Mouse (Mus musculus) lung, embryonic 15.5 days (tissue): ENCODE results near the gene Xbp1. TPM values are rescaled to one million over a fixed set of nuclear protein-coding genes. Genes with fewer than 3 reads are reported as not detected.
"Not testable (repeated sequence)": the region's sequence is repeated elsewhere in the genome, so short reads cannot be mapped to it uniquely, and the experiment has no call there.

Experiments
- ATAC-seq: fragments of 200-750 bp; cut with Nextera tagmentation; 2 replicates; pipeline ENCODE4 v1.8.0; 2017; ENCODE audit warnings: moderate number of reproducible peaks, borderline replicate concordance; ENCODE audit not compliant: low FRiP score, low TSS enrichment; ENCODE audit errors: extremely low read depth
- H3K27ac ChIP-seq: fragments of 300-500 bp; sonication (generic); 2 replicates; pipeline ENCODE4 v1.5.1; 2015; ENCODE audit warnings: moderate library complexity, mild to moderate bottlenecking, inconsistent platforms
- H3K27me3 ChIP-seq: fragments of 300-500 bp; sonication (generic); 2 replicates; pipeline ENCODE4 v1.6.1; 2015; ENCODE audit warnings: inconsistent platforms
- H3K36me3 ChIP-seq: fragments of 300-500 bp; sonication (generic); 2 replicates; pipeline ENCODE4 v1.6.1; 2015; ENCODE audit warnings: inconsistent platforms
- H3K4me1 ChIP-seq: fragments of 300-500 bp; sonication (generic); 2 replicates; pipeline ENCODE4 v1.6.1; 2015; ENCODE audit warnings: inconsistent platforms
- H3K4me2 ChIP-seq: fragments of 300-500 bp; sonication (generic); 2 replicates; pipeline ENCODE4 v1.6.1; 2015; ENCODE audit warnings: inconsistent platforms, mild to moderate bottlenecking, moderate library complexity
- H3K4me3 ChIP-seq: fragments of 300-500 bp; sonication (generic); 2 replicates; pipeline ENCODE4 v1.5.1; 2015; ENCODE audit warnings: mild to moderate bottlenecking, inconsistent platforms
- H3K9ac ChIP-seq: fragments of 300-500 bp; sonication (generic); 2 replicates; pipeline ENCODE4 v1.6.1; 2015; ENCODE audit warnings: inconsistent platforms
- H3K9me3 ChIP-seq: fragments of 300-500 bp; sonication (generic); 2 replicates; pipeline ENCODE4 v1.6.1; 2016; ENCODE audit warnings: inconsistent platforms
- WGBS: fragments of 180-500 bp; shearing (Covaris S2); methylation state at CpG from one replicate; pipeline ENCODE4 v1.1.7; 2015; 5-methylcytosine and 5-hydroxymethylcytosine counted together
- polyA plus RNA-seq: library from polyadenylated mRNA; unstranded; fragments of >200 nt; fragmentation: Nextera tagmentation; extraction: Ambion mirVana; gene quantifications from 2 replicates; pipeline ENCODE4 v1.2.1, GENCODE M21; 2015

Xbp1 gene
- polyA plus RNA-seq, 1 experiment from 2014 or later = 229 TPM

GRCm38 (mm10) chr11:5509215-5510098 lies 11.0 kb upstream of the Xbp1 start:
- H3K27ac ChIP-seq = peak overlapping the region; percentile 6; the same call in 1 of the 2 replicates
- 71% methylated on average over 8 of the region's 8 CpGs for WGBS

GRCm38 (mm10) chr11:5510099-5510391 lies 10.4 kb upstream of the Xbp1 start:
- Histone ChIP-seq H3K4me2 (no peak overlapping the region), H3K9ac (no peak overlapping the region), H3K9me3 (no peaks in the 10 kb centered on the region), H3K4me1 (peaks cover 16% of the 10 kb centered on the region; the same call in 1 of the 2 replicates), H3K36me3 (no peaks in the 10 kb centered on the region), H3K27me3 (no peaks in the 10 kb centered on the region), H3K4me3 (no peak overlapping the region), H3K27ac (peak overlapping the region; percentile 6; the same call in 1 of the 2 replicates)
- 29% methylated on average over 5 of the region's 5 CpGs for WGBS
- ATAC-seq = no peak

More at GRCm38 (mm10) chr11:5509215-5510098, 11.0 kb upstream of the Xbp1 start:
- no peak for ATAC-seq
- Histone ChIP-seq H3K4me1 (peaks cover 16% of the 10 kb centered on the region; the same call in 1 of the 2 replicates), H3K4me2 (no peak overlapping the region), H3K9me3 (no peaks in the 10 kb centered on the region), H3K9ac (no peak overlapping the region), H3K36me3 (no peaks in the 10 kb centered on the region), H3K4me3 (no peak overlapping the region), H3K27me3 (no peaks in the 10 kb centered on the region)

DNA sequence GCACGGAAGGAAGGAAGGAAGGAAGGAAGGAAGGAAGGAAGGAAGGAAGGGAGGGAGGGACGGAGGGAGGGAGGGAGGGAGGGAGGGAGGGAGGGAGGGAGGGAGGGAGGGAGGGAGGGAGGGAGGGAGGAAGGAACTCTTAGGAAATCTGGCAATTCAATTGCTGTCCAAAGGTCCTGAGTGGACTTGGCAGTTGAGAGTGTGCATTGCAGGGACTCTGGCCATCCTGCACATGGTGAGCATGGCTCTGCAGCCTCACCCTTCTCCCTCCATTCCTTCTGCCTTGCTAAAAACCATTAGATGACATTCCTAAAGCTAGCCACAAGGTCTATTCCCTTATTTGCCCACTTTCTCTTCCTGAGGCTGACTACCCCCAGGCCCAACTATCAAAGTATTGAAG lies 9.8 kb upstream of the Xbp1 start:
- WGBS = no CpG with 5 or more reads among the region's 2 CpGs
- not testable (repeated sequence) for H3K4me3 ChIP-seq, H3K9me3 ChIP-seq, ATAC-seq, H3K4me2 ChIP-seq, H3K9ac ChIP-seq, H3K27me3 ChIP-seq, H3K36me3 ChIP-seq, H3K27ac ChIP-seq
- H3K4me1 ChIP-seq = peaks cover 14% of the 10 kb centered on the region; the same call in 1 of the 2 replicates

DNA sequence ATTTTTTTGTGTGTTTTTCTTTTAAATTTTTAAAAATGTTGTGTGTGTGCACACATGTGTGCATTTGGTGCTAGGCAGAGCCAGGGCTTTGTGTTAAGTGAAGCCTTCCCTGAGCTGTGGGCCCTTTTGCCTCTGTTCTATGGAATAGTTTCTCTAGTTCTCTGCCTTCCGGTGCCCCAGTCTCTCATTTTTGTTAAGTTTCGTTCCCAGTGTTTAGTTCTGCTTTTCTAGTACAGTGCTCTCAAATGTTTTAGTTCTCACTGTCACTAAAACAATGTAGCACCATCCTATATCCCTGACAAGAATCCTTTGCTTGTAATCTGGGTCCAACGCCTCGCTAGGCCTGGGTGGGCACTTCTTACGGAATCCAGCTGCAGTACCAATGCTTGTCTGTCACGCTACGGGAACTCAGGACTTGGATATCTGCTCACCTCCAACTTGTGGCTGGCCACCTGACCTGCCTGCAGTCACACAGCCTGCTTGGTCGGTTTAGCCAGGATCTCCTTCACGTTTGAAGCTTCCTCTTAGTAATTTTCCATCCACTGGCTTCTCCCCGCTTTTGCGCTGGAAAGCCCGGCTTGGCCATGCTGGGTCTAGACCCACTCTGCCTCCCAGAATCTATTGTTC lies 8.2 kb upstream of the Xbp1 start:
- Histone ChIP-seq H3K4me2 (no peak overlapping the region), H3K4me1 (0 out of 2 replicates have a peak, but pooled peaks cover 9% of the 10 kb centered on the region), H3K27me3 (no peaks in the 10 kb centered on the region), H3K9ac (no peak overlapping the region), H3K27ac (no peak overlapping the region), H3K4me3 (no peak overlapping the region), H3K9me3 (no peaks in the 10 kb centered on the region), H3K36me3 (no peaks in the 10 kb centered on the region)
- ATAC-seq = no peak
- whole genome bisulfite sequencing = 73% methylated on average over 12 of the region's 12 CpGs

DNA sequence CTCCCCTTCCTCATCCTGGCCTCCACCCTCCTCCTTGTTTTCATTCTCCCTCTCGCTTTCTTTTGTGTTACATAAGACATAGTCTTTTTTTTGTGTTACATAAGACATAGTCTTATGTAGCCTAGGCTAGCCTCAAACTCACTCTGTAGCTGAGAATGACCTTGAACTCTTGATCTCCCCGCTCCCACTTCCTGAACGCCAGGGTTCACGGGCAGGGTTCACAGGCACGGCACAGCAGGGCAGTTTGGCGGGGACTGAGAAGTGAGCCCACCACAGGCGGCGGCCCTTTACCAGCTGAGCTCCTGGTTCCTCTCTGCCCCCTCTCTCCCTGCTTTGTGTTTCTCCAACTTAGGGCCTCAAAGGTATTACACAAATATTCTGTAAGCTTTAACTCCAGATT lies 7.5 kb upstream of the Xbp1 start:
- no peaks in the 10 kb centered on the region for H3K27me3 ChIP-seq
- no peak overlapping the region for H3K27ac ChIP-seq
- H3K36me3 ChIP-seq = no peaks in the 10 kb centered on the region
- 76% methylated on average over 8 of the region's 8 CpGs for WGBS
- peaks cover 11% of the 10 kb centered on the region; the same call in 1 of the 2 replicates for H3K4me1 ChIP-seq
- H3K4me3 ChIP-seq = no peak overlapping the region
- H3K4me2 ChIP-seq = no peak overlapping the region
- no peaks in the 10 kb centered on the region for H3K9me3 ChIP-seq
- no peak for ATAC-seq
- H3K9ac ChIP-seq = no peak overlapping the region

- ATAC-seq = no peak
- H3K4me1 ChIP-seq = peaks cover 12% of the 10 kb centered on the region; the same call in 1 of the 2 replicates
- H3K36me3 ChIP-seq = no peaks in the 10 kb centered on the region
- WGBS = 83% methylated on average over 4 of the region's 4 CpGs
- H3K9me3 ChIP-seq = no peaks in the 10 kb centered on the region
- no peaks in the 10 kb centered on the region for H3K27me3 ChIP-seq
- no peak overlapping the region for H3K27ac ChIP-seq
- H3K4me3 ChIP-seq = no peak overlapping the region
- H3K4me2 ChIP-seq = no peak overlapping the region
- no peak overlapping the region for H3K9ac ChIP-seq
Observed at GRCm38 (mm10) chr11:5514091-5514490, 6.4 kb upstream of the Xbp1 start.

DNA sequence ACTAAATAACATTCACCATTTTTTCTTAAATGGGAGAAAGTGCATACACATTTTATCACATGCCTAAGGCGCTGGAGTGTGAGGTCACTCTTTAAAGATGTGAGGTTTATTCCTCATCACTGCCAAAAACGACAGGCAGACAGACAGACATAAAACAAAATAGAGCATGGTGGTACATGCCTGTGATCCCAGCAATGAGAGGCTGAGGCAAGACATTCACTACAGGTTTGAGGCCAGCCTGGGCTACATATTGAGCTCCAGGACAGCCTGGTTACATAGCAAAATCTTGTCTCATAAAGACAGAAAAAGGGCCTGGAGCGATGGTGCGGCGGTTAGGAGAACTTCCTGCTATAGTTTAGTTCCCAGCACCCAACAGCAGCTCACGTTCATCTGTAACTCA lies 5.3 kb upstream of the Xbp1 start:
- Histone ChIP-seq H3K4me3 (no peak overlapping the region), H3K9me3 (no peaks in the 10 kb centered on the region), H3K27ac (no peak overlapping the region), H3K4me1 (peaks cover 5% of the 10 kb centered on the region; the same call in 1 of the 2 replicates), H3K4me2 (no peak overlapping the region), H3K9ac (no peak overlapping the region), H3K36me3 (no peaks in the 10 kb centered on the region), H3K27me3 (no peaks in the 10 kb centered on the region)
- ATAC-seq = no peak
- WGBS = 76% methylated on average over 6 of the region's 6 CpGs

DNA sequence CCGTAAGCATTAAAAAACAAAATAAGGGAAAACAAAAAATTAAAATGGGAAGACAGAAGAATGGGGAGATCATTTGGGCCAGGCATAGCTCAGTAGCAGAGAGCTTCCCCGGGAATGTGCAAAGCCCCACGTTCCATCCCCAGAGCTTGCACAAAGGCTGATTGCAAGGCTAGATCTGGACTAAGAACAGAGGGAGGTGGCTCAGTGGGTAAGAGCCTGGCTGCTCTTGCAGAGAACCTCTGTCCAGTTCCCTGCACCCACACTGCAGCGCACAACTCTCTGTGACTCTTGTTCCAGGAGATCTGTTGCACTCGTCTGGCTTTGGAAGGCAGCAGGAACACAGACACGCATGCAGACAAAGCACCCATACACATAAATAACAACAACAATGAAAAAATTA lies 4.8 kb upstream of the Xbp1 start:
- Histone ChIP-seq H3K36me3 (no peaks in the 10 kb centered on the region), H3K9me3 (no peaks in the 10 kb centered on the region), H3K4me1 (peaks cover 3% of the 10 kb centered on the region; the same call in 1 of the 2 replicates), H3K27me3 (no peaks in the 10 kb centered on the region), H3K4me2 (no peak overlapping the region), H3K27ac (no peak overlapping the region), H3K9ac (no peak overlapping the region), H3K4me3 (no peak overlapping the region)
- ATAC-seq = no peak
- 76% methylated on average over 6 of the region's 6 CpGs for WGBS

- no peak overlapping the region for H3K4me2 ChIP-seq
- H3K27ac ChIP-seq = no peak overlapping the region
- ATAC-seq = no peak
Observed at GRCm38 (mm10) chr11:5516151-5516550, 4.3 kb upstream of the Xbp1 start.

GRCm38 (mm10) chr11:5516617-5517016 lies 3.8 kb upstream of the Xbp1 start:
- no peak for ATAC-seq
- no peak overlapping the region for H3K4me3 ChIP-seq
- no peaks in the 10 kb centered on the region for H3K27me3 ChIP-seq
- H3K4me1 ChIP-seq = peaks cover 3% of the 10 kb centered on the region; the same call in 1 of the 2 replicates
- whole genome bisulfite sequencing = 86% methylated on average over 14 of the region's 14 CpGs
- no peaks in the 10 kb centered on the region for H3K9me3 ChIP-seq
- H3K27ac ChIP-seq = no peak overlapping the region
- H3K9ac ChIP-seq = no peak overlapping the region
- H3K4me2 ChIP-seq = no peak overlapping the region
- H3K36me3 ChIP-seq = no peaks in the 10 kb centered on the region

More at GRCm38 (mm10) chr11:5516151-5516550, 4.3 kb upstream of the Xbp1 start:
- Histone ChIP-seq H3K9me3 (no peaks in the 10 kb centered on the region), H3K36me3 (no peaks in the 10 kb centered on the region), H3K9ac (no peak overlapping the region), H3K4me3 (no peak overlapping the region), H3K27me3 (no peaks in the 10 kb centered on the region), H3K4me1 (peaks cover 3% of the 10 kb centered on the region; the same call in 1 of the 2 replicates)
- WGBS = 77% methylated on average over 7 of the region's 7 CpGs

DNA sequence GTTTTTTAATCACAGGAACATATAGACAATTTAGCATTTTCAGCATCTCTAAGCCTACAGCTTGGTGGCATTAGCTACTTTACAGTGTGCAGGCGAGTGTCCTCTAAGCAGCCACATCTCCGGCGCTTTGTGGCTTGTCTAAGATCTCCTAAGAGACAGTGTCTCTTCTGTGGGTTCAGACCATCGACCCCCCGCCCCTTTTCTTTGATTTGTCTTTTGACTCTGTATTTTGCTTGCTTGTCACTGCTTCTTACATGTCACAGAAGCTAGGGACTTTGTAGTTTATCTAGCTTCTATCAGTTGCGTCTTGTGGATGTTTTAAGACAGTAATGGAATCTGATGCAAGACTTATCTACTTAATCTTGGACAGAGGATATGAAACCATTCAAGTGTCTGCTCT lies 3.1 kb upstream of the Xbp1 start:
- ATAC-seq = no peak
- Histone ChIP-seq H3K4me3 (no peak overlapping the region), H3K27ac (no peak overlapping the region), H3K36me3 (0 out of 2 replicates have a peak, but pooled peaks cover under 1% of the 10 kb centered on the region), H3K27me3 (no peaks in the 10 kb centered on the region), H3K9me3 (no peaks in the 10 kb centered on the region), H3K9ac (no peak overlapping the region), H3K4me1 (peaks cover 8% of the 10 kb centered on the region), H3K4me2 (no peak overlapping the region)
- 53% methylated on average over 6 of the region's 6 CpGs for WGBS

- 84% methylated on average over 3 of the region's 3 CpGs for WGBS
- Histone ChIP-seq H3K4me3 (no peak overlapping the region), H3K9ac (0 out of 2 replicates have a peak overlapping the region, but pooled peaks have one; percentile 58)
Observed at GRCm38 (mm10) chr11:5519681-5520080, 778 bp upstream of the Xbp1 start.

More at GRCm38 (mm10) chr11:5519681-5520080, 778 bp upstream of the Xbp1 start:
- Histone ChIP-seq H3K27me3 (no peaks in the 10 kb centered on the region), H3K27ac (peak overlapping the region; percentile 94), H3K4me2 (peak overlapping the region; percentile 76; the same call in 1 of the 2 replicates), H3K4me1 (peaks cover 23% of the 10 kb centered on the region), H3K36me3 (peaks cover 23% of the 10 kb centered on the region), H3K9me3 (no peaks in the 10 kb centered on the region)
- ATAC-seq = no peak
